Mouse (Mus musculus): ENCODE data around the gene Snrpn. TPM values are rescaled to one million over a fixed set of nuclear protein-coding genes. Genes with fewer than 3 reads are reported as not detected.

Snrpn gene
- total and polyA plus RNA-seq, 3 experiments = 0.17 to 0.44 (median 0.27) TPM

GRCm38 (mm10) chr7:60004606-60005330 lies 135.3 kb downstream of the Snrpn start, which contains the start of the genes Snurf and Gm38393:
Gene Snurf, minus strand, starts transcription at chr7:60005049.
Gene Gm38393, minus strand, starts transcription at chr7:60005064.
- dilution Hi-C loops (cut with MboI; ENCODE audit: extremely low pct_ligation_motif_present, extremely low pct_unique_long_range_greater_than_20kb, low sequenced_read_pairs) = no loop called here
- Histone ChIP-seq H3K9ac (ENCODE audit: insufficient read depth, low read depth) (no peak within 1 kb of the TSS), H3K4me1 (ENCODE audit: control insufficient read depth in 1 of 2, insufficient read depth in 2 of 2) (no peaks in the 10 kb centered on the region), H3K27me3 (replicated peaks) (no peaks in the 10 kb centered on the region), H3K4me2 (ENCODE audit: insufficient read depth, low read depth, poor library complexity, severe bottlenecking) (no peak within 1 kb of the TSS), H3K36me3 (replicated peaks in 1 of 2; ENCODE audit: control insufficient read depth in 1 of 2, insufficient read depth in 1 of 2, low read length in 1 of 2) (no peaks in the 10 kb centered on the region), H3K27ac (ENCODE audit: insufficient read depth, low read depth) (no peak within 1 kb of the TSS), H3K9me3 (replicated peaks; ENCODE audit: low read length) (peaks cover 18% of the 10 kb centered on the region), H3K4me3 (replicated peaks in 1 of 3; ENCODE audit: low read depth in 2 of 3, low read length in 2 of 3, poor library complexity in 1 of 3) (no peak within 1 kb of the TSS), H3K79me2 (replicated peaks; ENCODE audit: control insufficient read depth, extremely low read depth, insufficient read depth, poor library complexity, severe bottlenecking) (no peaks in the 10 kb centered on the region)
- in situ Hi-C loops (cut with MboI; ENCODE audit: low pct_ligation_motif_present, low pct_unique_long_range_greater_than_20kb, low sequenced_read_pairs) = no loop called here
- DNase-seq (ENCODE audit: extremely low read depth) = no peak
- no peak for TF ChIP-seq CTCF (conservative IDR thresholded peaks at IDR 0.05 in 1 of 2, IDR thresholded peaks at IDR 0.05 in 1 of 2; ENCODE audit: low read depth in 2 of 2, low read length in 2 of 2)
- TF ChIP-seq KAT2A (IDR thresholded peaks at IDR 0.05; ENCODE audit: insufficient replicate concordance, low read length) = no peak
- TF ChIP-seq POLR2AphosphoS2 (IDR thresholded peaks at IDR 0.05; ENCODE audit: low read depth, low read length) = no peak
- no peak for TF ChIP-seq CHD1 (IDR thresholded peaks at IDR 0.05; ENCODE audit: low read depth, low read length)
- TF ChIP-seq GABPA (IDR thresholded peaks at IDR 0.05; ENCODE audit: insufficient replicate concordance, low read depth, low read length) = no peak
- no peak for TF ChIP-seq ZKSCAN1 (IDR thresholded peaks at IDR 0.05; ENCODE audit: borderline replicate concordance, low read depth, low read length)
- no peak for TF ChIP-seq BHLHE40 (IDR thresholded peaks at IDR 0.05; ENCODE audit: low read depth, low read length)
- no peak for TF ChIP-seq ZMIZ1 (IDR thresholded peaks at IDR 0.05; ENCODE audit: low read depth, low read length)
- TF ChIP-seq RAD21 (IDR thresholded peaks at IDR 0.05; ENCODE audit: low read depth, low read length) = no peak
- TF ChIP-seq MEF2A (IDR thresholded peaks at IDR 0.05; ENCODE audit: borderline replicate concordance, low read depth, low read length) = no peak
- no peak for TF ChIP-seq HCFC1 (IDR thresholded peaks at IDR 0.05; ENCODE audit: low read depth, low read length)
- no peak for TF ChIP-seq POLR2A (IDR thresholded peaks at IDR 0.05; ENCODE audit: low read depth, low read length)

DNA sequence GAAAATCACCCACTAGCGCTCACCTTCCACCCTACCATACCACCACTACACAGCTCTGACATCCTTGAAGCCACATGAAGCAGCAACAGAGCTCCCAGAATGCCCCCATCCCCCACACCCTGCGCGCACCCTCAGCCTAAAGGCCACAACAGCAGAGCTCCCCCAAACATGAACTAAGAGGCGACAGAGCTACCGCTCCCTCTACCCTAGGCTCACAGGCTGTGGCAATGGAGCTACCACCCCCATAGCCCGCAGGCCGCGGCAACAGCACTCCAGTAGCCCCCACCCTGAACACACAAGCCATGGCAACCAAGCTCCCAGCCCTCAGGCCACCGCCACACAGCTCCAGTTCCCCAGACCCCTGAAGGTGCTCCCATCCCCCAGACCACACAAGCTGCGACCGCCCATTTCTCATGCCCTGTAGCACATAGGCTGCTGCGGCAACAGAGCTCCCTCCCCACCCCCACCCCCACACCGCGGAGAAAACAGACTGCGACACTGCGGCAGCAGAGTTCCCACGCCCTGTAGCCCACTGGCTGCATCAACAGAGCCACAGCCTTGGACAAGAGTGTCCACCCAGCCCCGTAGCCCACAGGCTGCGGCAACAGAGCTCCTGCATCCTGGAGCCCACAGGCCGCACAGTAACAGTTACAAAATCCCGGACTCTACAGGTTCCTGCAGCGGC lies 136.0 kb downstream of the Snrpn start:
- dilution Hi-C loops (cut with MboI; ENCODE audit: extremely low pct_ligation_motif_present, extremely low pct_unique_long_range_greater_than_20kb, low sequenced_read_pairs) = no loop called here
- no peak overlapping the region for H3K4me3 ChIP-seq (replicated peaks in 1 of 3; ENCODE audit: low read depth in 2 of 3, low read length in 2 of 3, poor library complexity in 1 of 3)

More for the DNA sequence above, 136.0 kb downstream of the Snrpn start:
- H3K4me2 ChIP-seq (ENCODE audit: insufficient read depth, low read depth, poor library complexity, severe bottlenecking) = no peak overlapping the region
- in situ Hi-C loops (cut with MboI; ENCODE audit: low pct_ligation_motif_present, low pct_unique_long_range_greater_than_20kb, low sequenced_read_pairs) = no loop called here
- H3K9me3 ChIP-seq (replicated peaks; ENCODE audit: low read length) = peaks cover 18% of the 10 kb centered on the region
- no peak overlapping the region for H3K9ac ChIP-seq (ENCODE audit: insufficient read depth, low read depth)
- no peaks in the 10 kb centered on the region for H3K36me3 ChIP-seq (replicated peaks in 1 of 2; ENCODE audit: control insufficient read depth in 1 of 2, insufficient read depth in 1 of 2, low read length in 1 of 2)
- H3K27ac ChIP-seq (ENCODE audit: insufficient read depth, low read depth) = no peak overlapping the region
- no peaks in the 10 kb centered on the region for H3K27me3 ChIP-seq (replicated peaks)
- no peak for DNase-seq (ENCODE audit: extremely low read depth)
- H3K79me2 ChIP-seq (replicated peaks; ENCODE audit: control insufficient read depth, extremely low read depth, insufficient read depth, poor library complexity, severe bottlenecking) = no peaks in the 10 kb centered on the region
- TF ChIP-seq ZC3H11A (IDR thresholded peaks at IDR 0.05; ENCODE audit: low read depth, low read length) = no peak
- H3K4me1 ChIP-seq (ENCODE audit: control insufficient read depth in 1 of 2, insufficient read depth in 2 of 2) = no peaks in the 10 kb centered on the region
